Mouse (Mus musculus): ENCODE results near the gene Evl. TPM values are rescaled to one million over a fixed set of nuclear protein-coding genes. Genes with fewer than 3 reads are reported as not detected.

The Evl gene
- polyA plus RNA-seq, 1 experiment from 2014 or later, result 57.9 TPM

GRCm38 (mm10) chr12:108534484-108534883 lies 20.0 kb upstream of the Evl start:
- Histone ChIP-seq H3K9me3 (ENCODE audit: control insufficient read depth, low read length) (no peaks in the 10 kb centered on the region), H3K9ac (ENCODE audit: low read length) (no peak overlapping the region), H3K27me3 (ENCODE audit: control insufficient read depth, insufficient read depth, low read length) (no peaks in the 10 kb centered on the region), H3K4me3 (ENCODE audit: control insufficient read depth in 1 of 2, insufficient read depth in 1 of 2, low read depth in 1 of 2, low read length in 2 of 2) (no peak overlapping the region), H3K4me2 (ENCODE audit: low read length) (no peak overlapping the region), H3K36me3 (ENCODE audit: control insufficient read depth, insufficient read depth, low read length) (peaks cover 51% of the 10 kb centered on the region), H3K4me1 (ENCODE audit: control insufficient read depth in 2 of 2, insufficient read depth in 2 of 2, low read length in 2 of 2) (no peaks in the 10 kb centered on the region), H3K27ac (replicated peaks in 1 of 2; ENCODE audit: control insufficient read depth in 1 of 2, insufficient read depth in 1 of 2, low read depth in 2 of 2, low read length in 2 of 2) (no peak overlapping the region)
- no peak for ATAC-seq (ENCODE audit: insufficient number of reproducible peaks, insufficient read depth, low FRiP score, low read depth)
- WGBS, result 81% methylated on average over 11 of the region's 11 CpGs

- 67% methylated on average over 10 of the region's 10 CpGs for WGBS
Observed at GRCm38 (mm10) chr12:108536461-108536860, 18.1 kb upstream of the Evl start.

GRCm38 (mm10) chr12:108541088-108541487 lies 13.4 kb upstream of the Evl start:
- Histone ChIP-seq H3K27me3 (ENCODE audit: control insufficient read depth, insufficient read depth, low read length) (no peaks in the 10 kb centered on the region), H3K9ac (ENCODE audit: low read length) (no peak overlapping the region), H3K4me2 (ENCODE audit: low read length) (no peak overlapping the region), H3K27ac (replicated peaks in 1 of 2; ENCODE audit: control insufficient read depth in 1 of 2, insufficient read depth in 1 of 2, low read depth in 2 of 2, low read length in 2 of 2) (no peak overlapping the region), H3K9me3 (ENCODE audit: control insufficient read depth, low read length) (no peaks in the 10 kb centered on the region), H3K36me3 (ENCODE audit: control insufficient read depth, insufficient read depth, low read length) (peaks cover 32% of the 10 kb centered on the region), H3K4me1 (ENCODE audit: control insufficient read depth in 2 of 2, insufficient read depth in 2 of 2, low read length in 2 of 2) (peaks cover 4 to 9% of the 10 kb centered on the region in 2 experiments), H3K4me3 (ENCODE audit: control insufficient read depth in 1 of 2, insufficient read depth in 1 of 2, low read depth in 1 of 2, low read length in 2 of 2) (no peak overlapping the region)
- 22% methylated on average over 6 of the region's 6 CpGs for WGBS
- ATAC-seq (ENCODE audit: insufficient number of reproducible peaks, insufficient read depth, low FRiP score, low read depth), result no peak

More at GRCm38 (mm10) chr12:108536461-108536860, 18.1 kb upstream of the Evl start:
- peaks cover 42% of the 10 kb centered on the region for H3K36me3 ChIP-seq (ENCODE audit: control insufficient read depth, insufficient read depth, low read length)
- ATAC-seq (ENCODE audit: insufficient number of reproducible peaks, insufficient read depth, low FRiP score, low read depth), result no peak
- no peak overlapping the region for H3K4me2 ChIP-seq (ENCODE audit: low read length)
- no peaks in the 10 kb centered on the region for H3K9me3 ChIP-seq (ENCODE audit: control insufficient read depth, low read length)
- no peak overlapping the region for H3K4me3 ChIP-seq (ENCODE audit: control insufficient read depth in 1 of 2, insufficient read depth in 1 of 2, low read depth in 1 of 2, low read length in 2 of 2)
- H3K9ac ChIP-seq (ENCODE audit: low read length), result no peak overlapping the region
- H3K27me3 ChIP-seq (ENCODE audit: control insufficient read depth, insufficient read depth, low read length), result no peaks in the 10 kb centered on the region
- no peak overlapping the region for H3K27ac ChIP-seq (replicated peaks in 1 of 2; ENCODE audit: control insufficient read depth in 1 of 2, insufficient read depth in 1 of 2, low read depth in 2 of 2, low read length in 2 of 2)
- H3K4me1 ChIP-seq (ENCODE audit: control insufficient read depth in 2 of 2, insufficient read depth in 2 of 2, low read length in 2 of 2), result no peaks in the 10 kb centered on the region; a peak in 1 of 4 replicates

GRCm38 (mm10) chr12:108546508-108547153 lies 7.9 kb upstream of the Evl start:
- Histone ChIP-seq H3K36me3 (ENCODE audit: control insufficient read depth, insufficient read depth, low read length) (no peaks in the 10 kb centered on the region), H3K4me1 (ENCODE audit: control insufficient read depth in 2 of 2, insufficient read depth in 2 of 2, low read length in 2 of 2) (peaks cover 11 to 24% of the 10 kb centered on the region in 2 experiments), H3K4me2 (ENCODE audit: low read length) (peak overlapping the region; percentile 52), H3K9me3 (ENCODE audit: control insufficient read depth, low read length) (no peaks in the 10 kb centered on the region), H3K4me3 (ENCODE audit: control insufficient read depth in 1 of 2, insufficient read depth in 1 of 2, low read depth in 1 of 2, low read length in 2 of 2) (peak overlapping the region in 1 of 2 experiments; percentile 8; a peak in 1 of 4 replicates), H3K9ac (ENCODE audit: low read length) (no peak overlapping the region), H3K27ac (replicated peaks in 1 of 2; ENCODE audit: control insufficient read depth in 1 of 2, insufficient read depth in 1 of 2, low read depth in 2 of 2, low read length in 2 of 2) (peak overlapping the region; percentile 80 to 84), H3K27me3 (ENCODE audit: control insufficient read depth, insufficient read depth, low read length) (no peaks in the 10 kb centered on the region)
- WGBS, result 11% methylated on average over 10 of the region's 10 CpGs
- peak; percentile 57; the same call in 1 of the 2 replicates for ATAC-seq (ENCODE audit: insufficient number of reproducible peaks, insufficient read depth, low FRiP score, low read depth)

- peak overlapping the region in 1 of 2 experiments; percentile 8; a peak in 1 of 4 replicates for H3K4me3 ChIP-seq (ENCODE audit: control insufficient read depth in 1 of 2, insufficient read depth in 1 of 2, low read depth in 1 of 2, low read length in 2 of 2)
- H3K36me3 ChIP-seq (ENCODE audit: control insufficient read depth, insufficient read depth, low read length), result no peaks in the 10 kb centered on the region
- WGBS, result 45% methylated on average over 15 of the region's 15 CpGs
- peaks cover 11 to 24% of the 10 kb centered on the region in 2 experiments for H3K4me1 ChIP-seq (ENCODE audit: control insufficient read depth in 2 of 2, insufficient read depth in 2 of 2, low read length in 2 of 2)
- H3K9me3 ChIP-seq (ENCODE audit: control insufficient read depth, low read length), result no peaks in the 10 kb centered on the region
- H3K9ac ChIP-seq (ENCODE audit: low read length), result no peak overlapping the region
- H3K27me3 ChIP-seq (ENCODE audit: control insufficient read depth, insufficient read depth, low read length), result no peaks in the 10 kb centered on the region
- H3K27ac ChIP-seq (replicated peaks in 1 of 2; ENCODE audit: control insufficient read depth in 1 of 2, insufficient read depth in 1 of 2, low read depth in 2 of 2, low read length in 2 of 2), result peak overlapping the region; percentile 80 to 84
- no peak for ATAC-seq (ENCODE audit: insufficient number of reproducible peaks, insufficient read depth, low FRiP score, low read depth)
- H3K4me2 ChIP-seq (ENCODE audit: low read length), result peak overlapping the region; percentile 52
Observed at GRCm38 (mm10) chr12:108547251-108547875, 7.2 kb upstream of the Evl start.

DNA sequence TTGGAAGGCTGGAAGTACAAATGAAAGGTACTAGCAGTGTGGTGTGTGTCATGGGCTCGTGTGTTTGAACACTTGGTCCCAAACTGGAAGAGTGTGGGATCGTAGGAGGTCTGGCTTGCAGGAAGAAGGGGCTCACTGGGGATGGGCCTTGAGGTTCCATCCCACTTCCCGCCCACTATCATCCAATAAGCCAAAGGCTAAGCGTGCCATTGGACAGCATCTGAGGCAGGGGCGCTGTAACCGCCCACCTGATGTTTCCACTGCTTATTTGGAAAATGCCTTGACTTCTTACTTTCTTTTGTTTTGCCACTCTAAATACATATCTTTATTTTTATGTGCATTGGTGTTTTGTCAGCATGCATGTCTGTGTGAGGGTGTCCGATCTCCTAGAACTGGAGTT lies 2.8 kb upstream of the Evl start:
- Histone ChIP-seq H3K27ac (replicated peaks in 1 of 2; ENCODE audit: control insufficient read depth in 1 of 2, insufficient read depth in 1 of 2, low read depth in 2 of 2, low read length in 2 of 2) (no peak overlapping the region), H3K27me3 (ENCODE audit: control insufficient read depth, insufficient read depth, low read length) (no peaks in the 10 kb centered on the region), H3K4me3 (ENCODE audit: control insufficient read depth in 1 of 2, insufficient read depth in 1 of 2, low read depth in 1 of 2, low read length in 2 of 2) (no peak overlapping the region), H3K36me3 (ENCODE audit: control insufficient read depth, insufficient read depth, low read length) (no peaks in the 10 kb centered on the region), H3K4me1 (ENCODE audit: control insufficient read depth in 2 of 2, insufficient read depth in 2 of 2, low read length in 2 of 2) (peaks cover 21 to 34% of the 10 kb centered on the region in 2 experiments), H3K9me3 (ENCODE audit: control insufficient read depth, low read length) (no peaks in the 10 kb centered on the region), H3K9ac (ENCODE audit: low read length) (no peak overlapping the region), H3K4me2 (ENCODE audit: low read length) (no peak overlapping the region)
- WGBS, result 82% methylated on average over 7 of the region's 7 CpGs
- no peak for ATAC-seq (ENCODE audit: insufficient number of reproducible peaks, insufficient read depth, low FRiP score, low read depth)

GRCm38 (mm10) chr12:108553079-108553478 lies 1.4 kb upstream of the Evl start:
- Histone ChIP-seq H3K27ac (replicated peaks in 1 of 2; ENCODE audit: control insufficient read depth in 1 of 2, insufficient read depth in 1 of 2, low read depth in 2 of 2, low read length in 2 of 2) (no peak overlapping the region), H3K27me3 (ENCODE audit: control insufficient read depth, insufficient read depth, low read length) (no peaks in the 10 kb centered on the region), H3K9me3 (ENCODE audit: control insufficient read depth, low read length) (no peaks in the 10 kb centered on the region), H3K9ac (ENCODE audit: low read length) (no peak overlapping the region), H3K36me3 (ENCODE audit: control insufficient read depth, insufficient read depth, low read length) (no peaks in the 10 kb centered on the region), H3K4me1 (ENCODE audit: control insufficient read depth in 2 of 2, insufficient read depth in 2 of 2, low read length in 2 of 2) (peaks cover 16 to 32% of the 10 kb centered on the region in 2 experiments), H3K4me3 (ENCODE audit: control insufficient read depth in 1 of 2, insufficient read depth in 1 of 2, low read depth in 1 of 2, low read length in 2 of 2) (no peak overlapping the region), H3K4me2 (ENCODE audit: low read length) (no peak overlapping the region)
- ATAC-seq (ENCODE audit: insufficient number of reproducible peaks, insufficient read depth, low FRiP score, low read depth), result no peak
- WGBS, result 13% methylated on average over 6 of the region's 6 CpGs
